Mouse (Mus musculus) liver (tissue): ENCODE data around the gene Hydin.
"Not testable (repeated sequence)": the region's sequence is repeated elsewhere in the genome, so short reads cannot be mapped to it uniquely, and the experiment has no call there.

Experiments
- DNase-seq: peaks from one replicate; pipeline ENCODE4 v3.0.0-alpha.2; 2020; ENCODE audit warnings: mixed read lengths

The Hydin gene

GRCm38 (mm10) chr8:110266741-110267140 lies at the start of gene Hydin:
Gene Hydin, plus strand, starts transcription at chr8:110266977.
- DNase-seq: peak; percentile 53

GRCm38 (mm10) chr8:110217198-110217597 lies 49.6 kb upstream of the Hydin start:
- DNase-seq: no peak

GRCm38 (mm10) chr8:110217681-110218131 lies 49.1 kb upstream of the Hydin start:
- DNase-seq: peak; percentile 97

GRCm38 (mm10) chr8:110218511-110218910 lies 48.3 kb upstream of the Hydin start:
- DNase-seq: no peak

- no peak for DNase-seq
Observed at GRCm38 (mm10) chr8:110220936-110221335, 45.8 kb upstream of the Hydin start.

- DNase-seq: no peak
Observed at GRCm38 (mm10) chr8:110230803-110231202, 36.0 kb upstream of the Hydin start.

GRCm38 (mm10) chr8:110242278-110243177 lies 24.2 kb upstream of the Hydin start:
- no peak for DNase-seq

- no peak for DNase-seq
Observed at GRCm38 (mm10) chr8:110244566-110244965, 22.2 kb upstream of the Hydin start.

- no peak for DNase-seq
Observed at GRCm38 (mm10) chr8:110247238-110247637, 19.5 kb upstream of the Hydin start.

- no peak for DNase-seq
Observed at GRCm38 (mm10) chr8:110253986-110254385, 12.8 kb upstream of the Hydin start.

GRCm38 (mm10) chr8:110265796-110266305 lies 926 bp upstream of the Hydin start:
- no peak for DNase-seq

GRCm38 (mm10) chr8:110267268-110267667 lies 491 bp downstream of the Hydin start:
- no peak for DNase-seq

GRCm38 (mm10) chr8:110270659-110271058 lies 3.9 kb downstream of the Hydin start:
- DNase-seq: no peak

- no peak for DNase-seq
Observed at GRCm38 (mm10) chr8:110273394-110273793, 6.6 kb downstream of the Hydin start.

GRCm38 (mm10) chr8:110275465-110276258 lies 8.9 kb downstream of the Hydin start:
- no peak for DNase-seq

GRCm38 (mm10) chr8:110276259-110276560 lies 9.4 kb downstream of the Hydin start:
- DNase-seq: no peak

- no peak for DNase-seq
Observed at GRCm38 (mm10) chr8:110312715-110313114, 45.9 kb downstream of the Hydin start.

- DNase-seq: no peak
Observed at GRCm38 (mm10) chr8:110315826-110316225, 49.0 kb downstream of the Hydin start.

GRCm38 (mm10) chr8:110319586-110319985 lies 52.8 kb downstream of the Hydin start:
- DNase-seq: no peak

- no peak for DNase-seq
Observed at GRCm38 (mm10) chr8:110321446-110321845, 54.7 kb downstream of the Hydin start.

GRCm38 (mm10) chr8:110323981-110324574 lies 57.3 kb downstream of the Hydin start:
- no peak for DNase-seq

GRCm38 (mm10) chr8:110327120-110327519 lies 60.3 kb downstream of the Hydin start:
- not testable (repeated sequence) for DNase-seq

- no peak for DNase-seq
Observed at GRCm38 (mm10) chr8:110333376-110333775, 66.6 kb downstream of the Hydin start.
